Mouse (Mus musculus): Measurements from ENCODE around the gene Ier5l. TPM values are rescaled to one million over a fixed set of nuclear protein-coding genes. Genes with fewer than 3 reads are reported as not detected.

Ier5l gene
- 0.96 and 1.0 TPM in 2 replicates for polyA plus RNA-seq (2015; fragmentation: Nextera tagmentation; extraction: Ambion mirVana)

DNA sequence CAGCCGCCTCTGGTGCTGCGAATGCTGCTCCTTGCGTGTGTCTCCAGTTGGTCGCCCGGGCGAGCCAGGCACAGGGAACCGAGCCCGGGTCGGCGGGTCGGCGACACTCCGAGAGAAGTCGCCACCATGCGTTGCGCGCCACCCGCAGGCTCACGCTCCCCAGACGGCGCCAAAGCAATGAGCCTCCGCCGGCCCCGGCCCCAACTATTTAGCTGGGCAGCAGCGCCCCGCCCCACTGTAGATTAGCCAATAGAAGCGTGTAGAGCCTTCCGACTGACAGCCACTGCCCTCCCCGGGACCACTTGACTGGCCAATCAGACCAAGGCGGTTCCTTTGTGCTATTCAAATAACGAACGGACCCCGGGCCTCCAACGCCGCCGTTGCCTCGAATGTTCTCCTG is at the start of gene Ier5l:
Gene Ier5l (minus strand): TSS at position 181 of the 400 bp plus-strand sequence.
- ATAC-seq (ENCODE audit: extremely low read depth, insufficient number of reproducible peaks, low FRiP score, low TSS enrichment): peak; percentile 76
- Histone ChIP-seq H3K9me3 (no peaks in the 10 kb centered on the region), H3K36me3 (no peaks in the 10 kb centered on the region), H3K4me2 (peak within 1 kb of the TSS; percentile 88), H3K4me3 (peak within 1 kb of the TSS; percentile 84), H3K27me3 (replicated peaks) (peaks cover 21% of the 10 kb centered on the region), H3K27ac (replicated peaks) (peak within 1 kb of the TSS; percentile 94), H3K4me1 (peaks cover 28% of the 10 kb centered on the region), H3K9ac (peak within 1 kb of the TSS; percentile 99)
- WGBS: 1% methylated on average over 37 of the region's 37 CpGs

DNA sequence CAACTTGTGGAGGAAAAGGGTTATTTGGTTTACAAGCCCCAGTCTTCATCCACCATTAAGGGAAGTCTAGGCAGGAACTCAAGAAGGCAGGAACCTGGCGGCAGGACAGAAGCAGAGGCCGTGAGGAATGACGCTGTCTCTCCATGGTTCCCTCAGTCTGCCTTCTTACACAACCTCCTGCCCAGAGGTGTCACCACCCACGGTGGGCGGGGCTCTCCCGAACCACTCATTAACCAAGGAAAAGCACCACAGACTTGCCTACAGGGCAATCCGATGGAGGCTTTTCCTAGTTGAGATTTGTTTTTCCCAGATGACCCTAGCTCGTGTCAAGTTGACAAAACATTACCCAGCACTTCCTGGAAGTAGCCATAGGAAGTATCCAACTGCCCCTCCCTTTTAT is 49.7 kb upstream of the Ier5l start:
- no peaks in the 10 kb centered on the region for H3K9me3 ChIP-seq
- no peak overlapping the region for H3K27ac ChIP-seq (replicated peaks)
- H3K27me3 ChIP-seq (replicated peaks): no peaks in the 10 kb centered on the region
- no peak for ATAC-seq (ENCODE audit: extremely low read depth, insufficient number of reproducible peaks, low FRiP score, low TSS enrichment)
- no peak overlapping the region for H3K9ac ChIP-seq
- H3K36me3 ChIP-seq: no peaks in the 10 kb centered on the region
- no peak overlapping the region for H3K4me2 ChIP-seq
- peaks cover 15% of the 10 kb centered on the region for H3K4me1 ChIP-seq
- no peak overlapping the region for H3K4me3 ChIP-seq
- 74% methylated on average over 8 of the region's 8 CpGs for WGBS

DNA sequence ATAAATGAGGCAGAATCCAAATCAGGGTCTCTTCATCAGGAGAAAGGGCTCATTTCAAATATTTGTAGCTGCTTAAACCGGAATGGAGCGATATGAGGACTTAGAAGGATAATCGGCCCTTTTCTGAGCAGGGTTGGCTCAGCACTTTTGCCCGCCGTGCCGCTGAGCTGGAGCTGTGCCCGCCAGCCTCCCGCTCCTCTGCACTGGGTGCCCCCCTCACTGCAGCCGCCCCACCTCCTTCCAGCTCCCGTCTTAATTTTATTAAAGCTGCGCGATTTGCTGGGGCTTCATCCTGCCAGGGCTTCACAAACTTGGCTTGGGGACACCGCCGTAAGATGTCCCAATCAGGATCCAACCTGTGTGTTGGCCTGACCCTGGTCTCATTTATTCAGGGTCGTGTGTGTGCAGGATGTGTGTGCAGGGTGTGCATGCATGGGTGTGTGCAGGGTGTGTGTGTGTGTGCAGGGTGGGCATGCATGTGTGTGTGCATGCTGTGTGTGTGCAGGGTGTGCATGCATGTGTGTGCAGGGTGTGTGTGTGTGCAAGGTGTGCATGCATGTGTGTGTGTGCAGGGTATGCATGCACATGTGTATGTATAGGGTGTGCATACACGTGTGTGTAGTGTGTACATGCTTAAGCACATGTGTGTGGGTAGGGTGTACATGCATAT is 36.8 kb upstream of the Ier5l start:
- Histone ChIP-seq H3K4me2 (no peak overlapping the region), H3K9me3 (no peaks in the 10 kb centered on the region), H3K9ac (no peak overlapping the region), H3K36me3 (no peaks in the 10 kb centered on the region), H3K27ac (replicated peaks) (no peak overlapping the region), H3K4me3 (no peak overlapping the region), H3K27me3 (replicated peaks) (no peaks in the 10 kb centered on the region), H3K4me1 (peaks cover 12% of the 10 kb centered on the region)
- 69% methylated on average over 16 of the region's 16 CpGs for WGBS
- no peak; the same call in 1 of the 2 replicates for ATAC-seq (ENCODE audit: extremely low read depth, insufficient number of reproducible peaks, low FRiP score, low TSS enrichment)

DNA sequence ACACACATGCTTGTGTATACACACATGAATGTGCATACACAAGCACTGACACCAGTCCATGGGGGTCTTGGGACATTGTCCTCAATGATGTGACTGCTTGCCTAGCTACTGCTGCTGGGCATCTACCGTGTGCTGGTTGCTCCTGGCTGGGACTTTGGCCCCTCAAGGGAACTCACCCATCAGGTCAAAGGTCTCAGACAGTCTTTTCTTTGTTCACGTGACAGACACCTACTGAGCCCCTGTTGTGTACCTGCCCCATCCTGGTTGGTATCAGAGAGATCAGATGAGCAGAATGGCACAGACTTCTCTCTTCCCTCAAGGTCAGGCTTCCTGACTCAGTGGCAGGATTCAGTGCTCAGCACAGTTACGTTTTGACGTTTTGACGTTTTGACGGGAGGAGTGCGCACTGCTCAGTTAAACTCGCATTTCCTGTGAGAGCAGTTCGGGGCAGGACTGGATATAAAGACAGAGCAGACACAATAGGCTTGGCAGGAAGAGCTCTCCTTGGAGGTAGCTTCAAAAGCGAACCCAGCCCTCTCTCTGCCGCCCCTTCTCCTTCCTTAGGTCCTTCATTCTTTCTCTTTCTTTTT is 33.2 kb upstream of the Ier5l start:
- WGBS: 61% methylated on average over 11 of the region's 11 CpGs

DNA sequence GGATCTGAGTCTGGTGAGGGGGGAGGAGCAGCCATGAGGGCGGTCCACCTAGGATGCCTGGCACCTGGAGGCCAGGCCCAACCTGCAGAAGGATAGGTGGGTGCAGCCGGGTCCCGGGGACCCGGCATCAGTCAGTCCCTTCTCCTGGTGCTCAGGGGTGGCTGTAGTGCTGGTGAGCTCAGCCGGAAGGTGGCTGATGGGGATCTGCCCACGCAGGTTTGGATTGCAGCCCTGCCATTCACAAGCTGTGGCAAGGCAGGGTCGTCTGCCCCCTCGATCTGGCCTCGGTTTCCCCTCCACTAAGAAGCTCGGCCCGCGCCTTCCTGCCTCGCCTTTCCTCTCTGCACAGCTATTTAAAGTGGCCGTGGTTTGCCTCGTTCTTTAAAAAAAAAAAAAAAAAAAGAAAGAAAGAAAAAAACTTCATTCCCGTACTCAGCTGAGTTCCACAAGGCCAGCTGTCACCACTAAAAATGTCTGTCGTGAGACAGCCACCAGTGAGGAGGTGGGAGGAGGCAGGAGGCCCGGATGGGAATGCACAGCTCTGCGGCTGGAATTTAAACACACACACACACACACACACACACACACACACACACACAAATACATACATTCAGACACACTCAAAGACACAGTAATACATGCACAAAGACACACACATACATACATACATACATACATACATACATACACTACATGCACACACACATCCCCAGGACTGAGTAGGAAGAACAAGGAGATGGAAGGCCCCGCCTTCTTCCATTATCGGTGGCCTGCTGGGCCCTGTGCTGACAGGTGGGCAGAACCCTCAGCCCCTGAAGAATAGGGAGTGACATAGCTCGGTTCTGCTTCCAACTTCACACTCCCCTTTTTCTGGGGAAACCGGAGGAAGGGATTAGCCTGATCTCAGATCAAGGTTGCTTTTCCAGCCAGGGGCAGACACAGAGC is 29.9 kb upstream of the Ier5l start:
- H3K4me2 ChIP-seq: peak overlapping the region; percentile 41
- 30% methylated on average over 23 of the region's 23 CpGs for WGBS

More for the DNA sequence above, 33.2 kb upstream of the Ier5l start:
- Histone ChIP-seq H3K4me1 (peaks cover 14% of the 10 kb centered on the region), H3K27ac (replicated peaks) (no peak overlapping the region), H3K9ac (no peak overlapping the region), H3K4me3 (no peak overlapping the region), H3K27me3 (replicated peaks) (no peaks in the 10 kb centered on the region), H3K36me3 (no peaks in the 10 kb centered on the region), H3K4me2 (no peak overlapping the region), H3K9me3 (no peaks in the 10 kb centered on the region)
- no peak for ATAC-seq (ENCODE audit: extremely low read depth, insufficient number of reproducible peaks, low FRiP score, low TSS enrichment)

DNA sequence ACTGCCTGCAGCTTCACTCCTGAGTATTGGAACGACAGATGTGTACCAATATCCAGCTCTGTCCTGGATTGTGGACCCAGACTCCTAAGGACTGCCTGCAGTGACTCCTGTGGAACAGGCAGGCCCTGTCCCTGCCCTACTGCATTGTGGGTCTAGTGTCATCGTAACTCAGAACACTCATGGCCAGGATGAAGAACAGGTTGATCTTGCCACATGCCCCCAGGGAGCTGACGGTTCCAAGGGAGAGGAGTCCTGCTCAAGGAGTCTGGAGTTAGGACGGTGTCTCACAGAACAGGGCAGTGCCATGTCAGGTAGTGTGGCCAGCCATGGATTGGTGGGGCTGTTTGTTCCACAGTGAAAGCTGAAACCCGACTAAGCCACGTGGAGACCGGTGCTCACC is 27.7 kb upstream of the Ier5l start:
- ATAC-seq (ENCODE audit: extremely low read depth, insufficient number of reproducible peaks, low FRiP score, low TSS enrichment): no peak
- Histone ChIP-seq H3K9ac (no peak overlapping the region), H3K4me2 (no peak overlapping the region), H3K4me3 (no peak overlapping the region), H3K27ac (replicated peaks) (no peak overlapping the region), H3K36me3 (no peaks in the 10 kb centered on the region), H3K27me3 (replicated peaks) (no peaks in the 10 kb centered on the region), H3K9me3 (no peaks in the 10 kb centered on the region), H3K4me1 (peaks cover 16% of the 10 kb centered on the region)
- 70% methylated on average over 7 of the region's 7 CpGs for whole genome bisulfite sequencing

More for the DNA sequence above, 29.9 kb upstream of the Ier5l start:
- Histone ChIP-seq H3K9ac (peak overlapping the region; percentile 71), H3K27ac (replicated peaks) (peak overlapping the region; percentile 61), H3K27me3 (replicated peaks) (no peaks in the 10 kb centered on the region), H3K4me3 (no peak overlapping the region), H3K9me3 (no peaks in the 10 kb centered on the region), H3K36me3 (no peaks in the 10 kb centered on the region), H3K4me1 (peaks cover 14% of the 10 kb centered on the region)
- no peak for ATAC-seq (ENCODE audit: extremely low read depth, insufficient number of reproducible peaks, low FRiP score, low TSS enrichment)

DNA sequence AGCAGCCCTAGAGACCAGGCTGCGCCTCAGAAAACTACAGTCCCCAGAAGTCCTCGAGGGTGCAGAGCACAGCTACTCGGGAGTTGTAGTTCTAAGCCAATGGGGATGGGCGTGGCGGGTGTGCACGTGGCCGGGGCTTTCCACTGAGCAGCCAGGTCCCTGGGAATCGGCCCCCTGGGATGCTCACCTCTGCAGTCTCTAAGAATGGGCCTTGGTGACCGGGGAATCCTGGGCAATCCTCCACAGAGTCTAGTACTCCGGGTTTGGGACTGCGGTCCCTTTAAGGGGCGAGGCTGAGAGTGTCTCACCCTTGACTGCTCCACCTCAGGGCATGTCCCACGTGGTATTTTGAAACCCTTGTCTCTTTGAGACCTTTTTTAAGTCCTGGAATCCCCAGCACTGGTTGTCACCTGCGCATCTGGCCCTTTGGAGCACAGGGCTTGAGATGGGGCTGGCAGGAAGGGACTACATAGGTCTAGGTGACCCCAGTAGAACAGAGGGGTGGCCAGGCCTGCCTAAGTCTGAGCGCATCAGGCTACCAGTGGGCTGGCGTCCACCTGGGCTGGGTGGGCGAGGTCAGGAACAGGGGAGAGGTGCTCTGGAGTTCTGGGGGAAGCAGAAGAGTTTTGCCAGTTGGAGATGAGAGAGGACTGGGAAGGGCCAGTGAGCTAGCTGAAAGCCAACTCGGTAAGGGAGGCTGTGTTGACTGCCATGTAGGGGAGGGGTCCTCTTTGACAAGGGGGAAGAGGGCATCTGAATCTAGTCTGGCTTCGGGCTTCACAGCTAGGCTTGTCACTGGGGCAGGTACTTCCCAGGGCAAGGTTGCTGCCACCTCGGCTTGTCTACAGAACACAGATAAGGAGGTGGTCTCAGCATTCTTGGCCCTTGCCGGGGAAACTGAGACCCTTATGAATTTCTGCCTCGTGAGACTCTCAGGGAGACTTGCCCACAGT is 22.2 kb upstream of the Ier5l start:
- Histone ChIP-seq H3K9ac (peak overlapping the region; percentile 48), H3K4me1 (peaks cover 13% of the 10 kb centered on the region), H3K27ac (replicated peaks) (peak overlapping the region; percentile 33; the same call in 1 of the 2 replicates), H3K36me3 (no peaks in the 10 kb centered on the region), H3K27me3 (replicated peaks) (no peaks in the 10 kb centered on the region), H3K9me3 (no peaks in the 10 kb centered on the region), H3K4me3 (peak overlapping the region; percentile 45), H3K4me2 (peak overlapping the region; percentile 64)
- WGBS: 23% methylated on average over 22 of the region's 22 CpGs
- peak; percentile 74 for ATAC-seq (ENCODE audit: extremely low read depth, insufficient number of reproducible peaks, low FRiP score, low TSS enrichment)

DNA sequence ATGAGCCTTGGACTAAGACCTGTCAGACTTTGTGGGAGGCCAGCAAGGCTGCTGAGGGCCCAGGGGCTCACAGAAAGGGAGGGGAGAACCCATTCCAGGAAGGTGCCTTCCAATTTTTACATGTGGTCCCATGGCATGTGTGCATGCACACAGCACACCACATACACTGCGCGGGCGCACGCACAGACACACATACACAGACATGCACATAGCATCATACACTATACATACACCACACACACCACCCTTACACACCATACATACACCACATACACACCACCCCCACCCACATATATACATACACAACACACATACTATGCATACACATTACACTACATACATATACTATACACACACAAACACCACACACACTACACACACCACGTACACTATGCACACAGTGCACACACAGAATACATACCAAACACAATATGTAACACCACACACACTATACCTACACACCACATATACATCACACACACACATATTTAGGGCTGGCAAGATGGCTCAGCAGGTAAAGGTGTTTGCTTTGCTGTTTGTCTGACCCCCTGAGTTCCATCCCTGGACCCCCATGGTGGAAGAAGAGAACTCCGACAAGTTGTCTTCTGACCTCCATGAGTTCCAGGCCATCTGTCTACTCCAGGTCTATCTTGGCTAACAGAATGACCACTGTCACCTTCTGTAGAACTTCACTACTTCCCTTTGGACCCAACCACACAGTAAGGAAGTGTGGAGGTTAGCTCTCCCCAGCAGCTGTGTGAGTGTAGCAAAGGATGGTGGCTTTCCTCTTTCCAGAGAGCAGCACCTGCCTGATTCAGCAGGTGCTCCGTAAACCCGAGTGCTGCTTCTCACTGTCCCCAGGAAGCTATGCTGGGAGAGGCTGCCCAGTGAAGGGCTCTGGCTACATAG is 21.2 kb upstream of the Ier5l start:
- 0 out of 2 replicates have a peak overlapping the region, but pooled peaks have one; percentile 33 for H3K9ac ChIP-seq
- H3K9me3 ChIP-seq: no peaks in the 10 kb centered on the region
- peaks cover 13% of the 10 kb centered on the region for H3K4me1 ChIP-seq
- no peaks in the 10 kb centered on the region for H3K36me3 ChIP-seq
- H3K27ac ChIP-seq (replicated peaks): no peak overlapping the region
- peak overlapping the region; percentile 45; the same call in 1 of the 2 replicates for H3K4me3 ChIP-seq
- no peak for ATAC-seq (ENCODE audit: extremely low read depth, insufficient number of reproducible peaks, low FRiP score, low TSS enrichment)
- H3K27me3 ChIP-seq (replicated peaks): no peaks in the 10 kb centered on the region
- 77% methylated on average over 8 of the region's 8 CpGs for WGBS
- peak overlapping the region; percentile 64 for H3K4me2 ChIP-seq

DNA sequence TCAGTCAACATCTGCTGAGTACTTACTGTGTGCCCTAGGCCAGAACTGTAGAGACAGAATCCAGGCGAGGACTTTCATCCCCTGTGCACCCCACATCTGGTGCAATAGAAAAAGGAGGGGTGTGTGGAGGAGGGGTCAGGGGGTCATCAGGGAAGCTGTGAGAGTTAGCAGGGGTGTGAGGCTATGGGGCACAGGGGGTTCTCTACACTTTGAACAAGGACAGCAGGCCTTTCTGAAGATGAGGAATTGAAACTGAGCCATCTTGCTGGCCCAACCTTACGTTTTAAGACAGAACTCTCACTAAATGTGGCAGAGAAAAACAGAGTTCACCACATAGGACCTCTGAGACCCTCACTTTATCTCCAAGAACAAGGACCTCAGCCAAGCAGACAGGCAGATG is 16.4 kb upstream of the Ier5l start:
- Histone ChIP-seq H3K4me2 (no peak overlapping the region), H3K27me3 (replicated peaks) (no peaks in the 10 kb centered on the region), H3K36me3 (no peaks in the 10 kb centered on the region), H3K4me3 (no peak overlapping the region), H3K9me3 (no peaks in the 10 kb centered on the region), H3K27ac (replicated peaks) (no peak overlapping the region), H3K9ac (no peak overlapping the region), H3K4me1 (peaks cover 7% of the 10 kb centered on the region; the same call in 1 of the 2 replicates)
- 70% methylated on average over 2 of the region's 2 CpGs for WGBS
- no peak; the same call in 1 of the 2 replicates for ATAC-seq (ENCODE audit: extremely low read depth, insufficient number of reproducible peaks, low FRiP score, low TSS enrichment)

DNA sequence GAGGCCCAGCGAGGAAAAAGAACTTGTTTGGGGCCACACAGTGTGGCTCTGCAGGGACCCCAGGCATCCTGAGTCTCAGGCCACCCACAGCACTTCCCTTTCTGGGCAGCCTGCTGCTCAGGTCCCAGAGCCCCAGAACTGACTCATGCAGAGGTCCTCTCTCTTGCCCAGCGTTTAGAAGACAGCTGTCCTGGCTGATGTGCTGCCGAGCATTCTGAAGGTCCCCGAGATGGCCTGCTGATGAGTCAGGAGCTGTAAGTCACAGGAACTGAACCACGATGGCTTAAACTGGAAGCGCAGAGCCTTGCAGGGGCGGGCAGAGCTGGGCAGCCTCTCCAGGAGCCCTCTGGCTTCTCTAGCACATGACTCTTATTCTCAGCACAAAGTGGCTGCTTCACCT is 13.6 kb upstream of the Ier5l start:
- Histone ChIP-seq H3K27ac (replicated peaks) (no peak overlapping the region), H3K9ac (0 out of 2 replicates have a peak overlapping the region, but pooled peaks have one; percentile 40), H3K4me3 (no peak overlapping the region), H3K9me3 (no peaks in the 10 kb centered on the region), H3K27me3 (replicated peaks) (no peaks in the 10 kb centered on the region), H3K4me2 (no peak overlapping the region), H3K4me1 (peaks cover 7% of the 10 kb centered on the region; the same call in 1 of the 2 replicates), H3K36me3 (no peaks in the 10 kb centered on the region)
- no peak for ATAC-seq (ENCODE audit: extremely low read depth, insufficient number of reproducible peaks, low FRiP score, low TSS enrichment)
- 29% methylated on average over 7 of the region's 7 CpGs for WGBS

All from heart, embryonic 13.5 days (tissue).